Mouse (Mus musculus) embryonic facial prominence, embryonic 15.5 days (tissue): ENCODE data around the gene Vti1a. TPM values are rescaled to one million over a fixed set of nuclear protein-coding genes. Genes with fewer than 3 reads are reported as not detected.
A peak's percentile ranks its signal among the peaks of the same experiment; 100 is the strongest.

ENCODE experiments used
- ATAC-seq: fragments of 200-750 bp; cut with Nextera tagmentation; 2 replicates; pipeline ENCODE4 v1.8.0; 2017; ENCODE audit warnings: low read depth, moderate TSS enrichment; ENCODE audit not compliant: insufficient number of reproducible peaks, low FRiP score, low TSS enrichment
- H3K27ac ChIP-seq: fragments of 300-500 bp; sonication (generic); replicated peaks from 2 replicates; pipeline ENCODE4 v1.5.1; 2015; ENCODE audit warnings: mild to moderate bottlenecking, inconsistent platforms
- H3K27me3 ChIP-seq: fragments of 300-500 bp; sonication (generic); 2 replicates; pipeline ENCODE4 v1.6.1; 2015; ENCODE audit warnings: inconsistent platforms
- H3K36me3 ChIP-seq: fragments of 300-500 bp; sonication (generic); 2 replicates; pipeline ENCODE4 v1.6.1; 2015; ENCODE audit warnings: mild to moderate bottlenecking, inconsistent platforms
- H3K4me1 ChIP-seq: fragments of 300-500 bp; sonication (generic); 2 replicates; pipeline ENCODE4 v1.6.1; 2015; ENCODE audit warnings: inconsistent platforms
- H3K4me2 ChIP-seq: fragments of 300-500 bp; sonication (generic); replicated peaks from 2 replicates; pipeline ENCODE4 v1.6.1; 2015; ENCODE audit warnings: mild to moderate bottlenecking, inconsistent platforms
- H3K4me3 ChIP-seq: fragments of 300-500 bp; sonication (generic); replicated peaks from 2 replicates; pipeline ENCODE4 v1.5.1; 2015; ENCODE audit warnings: mild to moderate bottlenecking, inconsistent platforms
- H3K9ac ChIP-seq: fragments of 300-500 bp; sonication (generic); 2 replicates; pipeline ENCODE4 v1.6.1; 2015; ENCODE audit warnings: inconsistent platforms
- H3K9me3 ChIP-seq: fragments of 300-500 bp; sonication (generic); replicated peaks from 2 replicates; pipeline ENCODE4 v1.6.1; 2016; ENCODE audit warnings: inconsistent platforms
- WGBS: fragments of 180-500 bp; shearing (Covaris S2); methylation state at CpG from one replicate; pipeline ENCODE4 v1.1.7; 2015; 5-methylcytosine and 5-hydroxymethylcytosine counted together
- polyA plus RNA-seq: library from polyadenylated mRNA; unstranded; fragments of >200 nt; fragmentation: Nextera tagmentation; extraction: Ambion mirVana; gene quantifications from 2 replicates; pipeline ENCODE4 v1.2.1, GENCODE M21; 2015

Gene Vti1a
- polyA plus RNA-seq, 1 experiment from 2014 or later = 25.6 TPM

- H3K4me3 ChIP-seq = no peak overlapping the region
- H3K27me3 ChIP-seq = no peaks in the 10 kb centered on the region
- H3K4me1 ChIP-seq = peaks cover 21% of the 10 kb centered on the region
- no peaks in the 10 kb centered on the region for H3K36me3 ChIP-seq
- no peak overlapping the region for H3K27ac ChIP-seq
- WGBS = 68% methylated on average over 2 of the region's 2 CpGs
- ATAC-seq = no peak
- no peaks in the 10 kb centered on the region for H3K9me3 ChIP-seq
- H3K4me2 ChIP-seq = no peak overlapping the region
- no peak overlapping the region for H3K9ac ChIP-seq
Measured at GRCm38 (mm10) chr19:55641891-55642290, 325.8 kb downstream of the Vti1a start.

- Histone ChIP-seq H3K27ac (no peak overlapping the region), H3K27me3 (no peaks in the 10 kb centered on the region), H3K4me2 (no peak overlapping the region), H3K4me1 (peaks cover 21% of the 10 kb centered on the region), H3K36me3 (no peaks in the 10 kb centered on the region), H3K4me3 (no peak overlapping the region), H3K9me3 (no peaks in the 10 kb centered on the region), H3K9ac (no peak overlapping the region)
- ATAC-seq = no peak
- 35% methylated on average over 11 of the region's 11 CpGs for WGBS
Measured at GRCm38 (mm10) chr19:55642361-55642760, 326.3 kb downstream of the Vti1a start.

GRCm38 (mm10) chr19:55643288-55643901, 327.3 kb downstream of the Vti1a start:
- H3K36me3 ChIP-seq = no peaks in the 10 kb centered on the region
- peak overlapping the region; percentile 41 for H3K4me3 ChIP-seq
- 6% methylated on average over 9 of the region's 14 CpGs for WGBS
- peaks cover 25% of the 10 kb centered on the region for H3K4me1 ChIP-seq
- no peaks in the 10 kb centered on the region for H3K9me3 ChIP-seq
- no peaks in the 10 kb centered on the region for H3K27me3 ChIP-seq
- no peak for ATAC-seq
- H3K4me2 ChIP-seq = peak overlapping the region; percentile 42
- H3K9ac ChIP-seq = no peak overlapping the region
- 0 out of 2 replicates have a peak overlapping the region, but pooled peaks have one; percentile 5 for H3K27ac ChIP-seq

GRCm38 (mm10) chr19:55643931-55644330, 327.8 kb downstream of the Vti1a start:
- no peak overlapping the region for H3K27ac ChIP-seq
- H3K36me3 ChIP-seq = no peaks in the 10 kb centered on the region
- ATAC-seq = no peak
- H3K4me3 ChIP-seq = peak overlapping the region; percentile 41; the same call in 1 of the 2 replicates
- peak overlapping the region; percentile 42 for H3K4me2 ChIP-seq
- H3K9me3 ChIP-seq = no peaks in the 10 kb centered on the region
- no peak overlapping the region for H3K9ac ChIP-seq
- H3K27me3 ChIP-seq = no peaks in the 10 kb centered on the region
- H3K4me1 ChIP-seq = peaks cover 25% of the 10 kb centered on the region
- WGBS = 67% methylated on average over 13 of the region's 13 CpGs

- Histone ChIP-seq H3K27me3 (no peaks in the 10 kb centered on the region), H3K4me3 (no peak overlapping the region), H3K4me2 (no peak overlapping the region), H3K27ac (no peak overlapping the region), H3K4me1 (0 out of 2 replicates have a peak, but pooled peaks cover 4% of the 10 kb centered on the region), H3K9ac (no peak overlapping the region), H3K36me3 (no peaks in the 10 kb centered on the region), H3K9me3 (no peaks in the 10 kb centered on the region)
- WGBS = 91% methylated on average over 10 of the region's 10 CpGs
- ATAC-seq = no peak
Measured at GRCm38 (mm10) chr19:55649363-55649762, 333.3 kb downstream of the Vti1a start.

GRCm38 (mm10) chr19:55651017-55651416, 334.9 kb downstream of the Vti1a start:
- H3K36me3 ChIP-seq = no peaks in the 10 kb centered on the region
- no peaks in the 10 kb centered on the region for H3K9me3 ChIP-seq
- H3K4me3 ChIP-seq = no peak overlapping the region
- 0 out of 2 replicates have a peak, but pooled peaks cover 4% of the 10 kb centered on the region for H3K4me1 ChIP-seq
- ATAC-seq = no peak
- H3K9ac ChIP-seq = no peak overlapping the region
- H3K27me3 ChIP-seq = no peaks in the 10 kb centered on the region
- no peak overlapping the region for H3K4me2 ChIP-seq
- H3K27ac ChIP-seq = no peak overlapping the region
- WGBS = 88% methylated on average over 9 of the region's 9 CpGs

GRCm38 (mm10) chr19:55652693-55653265, 336.7 kb downstream of the Vti1a start:
- H3K4me1 ChIP-seq = 0 out of 2 replicates have a peak, but pooled peaks cover 4% of the 10 kb centered on the region
- no peak overlapping the region for H3K4me2 ChIP-seq
- 80% methylated on average over 7 of the region's 7 CpGs for WGBS
- H3K4me3 ChIP-seq = no peak overlapping the region
- no peaks in the 10 kb centered on the region for H3K36me3 ChIP-seq
- H3K9ac ChIP-seq = no peak overlapping the region
- no peaks in the 10 kb centered on the region for H3K9me3 ChIP-seq
- no peak for ATAC-seq
- H3K27ac ChIP-seq = no peak overlapping the region
- no peaks in the 10 kb centered on the region for H3K27me3 ChIP-seq

- ATAC-seq = no peak
- H3K4me1 ChIP-seq = no peaks in the 10 kb centered on the region
- H3K27ac ChIP-seq = no peak overlapping the region
- H3K9me3 ChIP-seq = no peaks in the 10 kb centered on the region
- no peak overlapping the region for H3K4me2 ChIP-seq
- 87% methylated on average over 11 of the region's 11 CpGs for WGBS
- no peaks in the 10 kb centered on the region for H3K27me3 ChIP-seq
- no peak overlapping the region for H3K9ac ChIP-seq
- no peaks in the 10 kb centered on the region for H3K36me3 ChIP-seq
- no peak overlapping the region for H3K4me3 ChIP-seq
Measured at GRCm38 (mm10) chr19:55660165-55660564, 344.1 kb downstream of the Vti1a start.

GRCm38 (mm10) chr19:55662521-55663223, 346.6 kb downstream of the Vti1a start:
- Histone ChIP-seq H3K4me2 (no peak overlapping the region), H3K36me3 (no peaks in the 10 kb centered on the region), H3K27me3 (no peaks in the 10 kb centered on the region), H3K9ac (no peak overlapping the region), H3K4me1 (0 out of 2 replicates have a peak, but pooled peaks cover 3% of the 10 kb centered on the region), H3K27ac (no peak overlapping the region), H3K4me3 (no peak overlapping the region), H3K9me3 (no peaks in the 10 kb centered on the region)
- no peak for ATAC-seq
- WGBS = 35% methylated on average over 5 of the region's 5 CpGs

GRCm38 (mm10) chr19:55667787-55668186, 351.7 kb downstream of the Vti1a start:
- Histone ChIP-seq H3K36me3 (no peaks in the 10 kb centered on the region), H3K9ac (no peak overlapping the region), H3K27ac (no peak overlapping the region), H3K4me1 (peaks cover 7% of the 10 kb centered on the region; the same call in 1 of the 2 replicates), H3K4me2 (no peak overlapping the region), H3K4me3 (no peak overlapping the region), H3K27me3 (no peaks in the 10 kb centered on the region), H3K9me3 (no peaks in the 10 kb centered on the region)
- 25% methylated on average over 9 of the region's 9 CpGs for WGBS
- no peak for ATAC-seq

GRCm38 (mm10) chr19:55668896-55669295, 352.8 kb downstream of the Vti1a start:
- Histone ChIP-seq H3K4me1 (peaks cover 7% of the 10 kb centered on the region; the same call in 1 of the 2 replicates), H3K27ac (no peak overlapping the region), H3K36me3 (no peaks in the 10 kb centered on the region), H3K27me3 (no peaks in the 10 kb centered on the region), H3K4me3 (no peak overlapping the region), H3K9me3 (no peaks in the 10 kb centered on the region), H3K9ac (no peak overlapping the region), H3K4me2 (no peak overlapping the region)
- ATAC-seq = no peak
- WGBS = 59% methylated on average over 9 of the region's 9 CpGs
